Mouse (Mus musculus) urinary bladder, postnatal 4 days (tissue): ENCODE results near the gene Ier5l.

ENCODE experiments used
- DNase-seq, 2 experiments: peaks; one replicate each; pipeline ENCODE4 v3.0.0; 2021 to 2022; ENCODE audit warnings: low spot score in 2 of 2

Ier5l gene

DNA sequence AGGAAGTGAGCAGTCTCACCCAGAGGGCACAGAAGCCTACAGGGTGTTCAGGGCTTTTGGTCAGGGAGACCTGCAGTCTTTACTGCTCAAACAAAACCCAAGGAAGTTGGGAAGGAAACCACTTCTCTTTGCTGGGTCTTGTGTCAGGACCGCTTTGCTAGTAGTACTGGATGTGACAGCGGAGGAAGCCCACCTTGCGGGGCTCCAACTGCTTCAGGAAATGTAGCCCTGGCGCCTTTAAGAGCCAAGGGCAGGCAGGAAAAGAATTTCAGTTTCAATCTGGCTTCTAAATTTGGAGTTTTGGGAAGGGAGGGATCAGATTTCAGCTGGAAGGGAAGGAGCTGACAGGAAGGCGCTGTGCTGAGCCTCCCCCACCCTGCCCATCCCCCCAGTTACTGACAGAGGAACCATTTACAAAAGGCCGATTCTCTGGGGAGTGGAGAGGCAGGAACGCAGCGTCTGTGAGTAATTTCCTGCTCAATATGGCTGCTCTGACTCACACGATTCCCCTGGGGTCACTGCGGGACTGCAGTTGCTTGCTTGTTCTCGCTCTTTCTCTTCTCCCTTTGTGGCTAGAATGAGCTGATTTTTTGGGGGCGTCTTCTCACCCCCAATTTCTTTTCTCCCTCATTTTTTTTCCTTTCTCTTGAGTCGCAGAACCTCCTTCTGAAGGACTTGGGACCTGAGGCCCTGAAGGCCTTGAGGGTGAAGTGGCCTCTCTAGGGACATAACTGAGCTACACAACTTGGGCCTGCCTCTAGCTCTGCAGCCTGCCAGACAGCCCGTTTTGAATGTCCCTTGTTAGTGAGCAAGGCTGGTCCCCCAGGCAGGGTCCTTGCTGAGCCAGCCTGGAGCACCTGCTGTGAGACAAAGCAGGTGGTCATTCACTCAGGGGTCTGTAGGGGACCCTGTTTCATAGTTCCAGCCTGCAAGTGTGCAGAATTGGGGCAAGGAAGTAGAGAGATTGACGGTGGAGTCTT, 32.2 kb downstream of the Ier5l start:
- DNase-seq, result peak; percentile 72 to 75

DNA sequence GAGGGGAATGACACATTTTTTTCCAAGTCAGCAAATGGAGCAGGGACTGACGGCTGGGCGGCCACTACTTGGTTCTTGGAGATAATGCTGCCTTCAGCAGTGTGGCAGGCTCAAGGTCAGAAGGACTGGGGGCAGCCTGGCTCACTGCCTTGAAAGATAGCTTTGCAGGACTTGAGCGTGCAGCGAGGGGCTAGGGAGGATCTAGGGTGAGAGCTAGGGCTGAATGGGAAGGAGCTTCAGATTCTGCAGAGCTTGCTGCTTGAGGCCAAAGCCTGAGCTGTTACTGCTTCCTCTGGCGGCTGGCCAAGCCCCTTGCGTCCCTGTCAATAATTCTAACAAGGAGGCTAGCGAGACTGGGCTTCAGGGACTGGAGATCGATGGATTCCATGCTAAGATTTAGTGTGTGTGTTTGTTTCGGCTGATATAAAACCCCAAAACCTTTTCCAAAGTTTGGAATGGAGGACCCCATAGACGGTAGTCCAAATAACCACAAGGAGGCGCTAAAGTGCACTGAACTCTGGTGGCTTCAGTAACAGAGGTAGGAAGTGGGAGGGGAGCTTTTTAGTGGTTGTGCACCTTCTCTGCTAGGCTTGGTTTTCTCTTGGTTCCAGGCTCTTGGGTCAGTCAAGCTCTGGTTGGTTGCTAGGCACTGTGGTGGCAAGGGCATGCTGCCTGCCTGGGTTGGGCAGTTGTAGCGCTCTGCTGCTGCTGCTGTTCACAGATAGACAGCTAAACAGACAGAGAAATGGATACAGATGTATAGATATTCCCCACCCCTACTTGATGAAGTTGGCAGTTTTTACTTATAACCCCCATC, 33.1 kb downstream of the Ier5l start:
- peak; percentile 70 to 71 for DNase-seq

DNA sequence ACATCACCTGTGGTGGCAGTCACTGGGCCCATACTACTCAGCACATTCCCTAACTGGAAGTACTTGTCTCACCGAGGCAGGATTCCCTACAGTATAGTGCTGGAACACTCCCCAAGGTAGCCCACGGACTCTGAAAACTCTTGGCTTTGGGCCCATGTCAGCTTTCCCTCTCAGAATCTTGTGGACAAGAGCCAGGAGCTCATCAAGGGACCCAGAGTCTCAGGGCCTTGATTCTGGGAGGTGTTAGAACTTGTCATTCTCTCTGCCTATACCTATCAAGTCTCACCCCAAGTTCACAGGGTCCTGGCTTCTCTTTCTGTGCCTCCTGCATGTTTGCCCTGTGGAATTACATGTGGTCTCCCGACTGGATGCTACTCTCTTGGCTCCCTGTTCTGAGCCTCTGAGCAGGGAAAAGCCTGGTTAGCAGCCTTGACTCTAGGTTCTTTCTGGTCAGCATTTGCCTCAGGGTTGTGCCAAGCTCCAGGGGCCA, 33.8 kb downstream of the Ier5l start:
- no peak for DNase-seq

DNA sequence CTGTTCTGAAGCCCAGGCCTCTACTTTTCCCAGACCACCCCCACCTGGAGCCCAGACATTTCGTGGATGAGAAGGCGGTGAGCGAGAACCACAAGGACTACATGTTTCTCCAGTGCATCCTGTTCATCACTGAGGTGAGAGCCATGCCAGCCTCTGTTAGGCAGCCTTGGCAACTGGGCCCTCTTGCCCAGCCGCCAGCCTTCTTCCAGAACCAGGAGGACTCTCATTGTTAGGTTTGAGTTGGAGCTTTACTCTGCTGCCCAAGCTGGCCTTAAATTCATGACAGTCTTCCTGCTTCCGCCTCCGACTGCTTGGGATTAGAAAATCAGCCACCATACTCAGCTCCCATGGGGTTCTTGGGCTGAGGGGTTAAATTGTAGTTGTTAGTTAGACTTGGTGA, 34.4 kb downstream of the Ier5l start:
- no peak for DNase-seq

DNA sequence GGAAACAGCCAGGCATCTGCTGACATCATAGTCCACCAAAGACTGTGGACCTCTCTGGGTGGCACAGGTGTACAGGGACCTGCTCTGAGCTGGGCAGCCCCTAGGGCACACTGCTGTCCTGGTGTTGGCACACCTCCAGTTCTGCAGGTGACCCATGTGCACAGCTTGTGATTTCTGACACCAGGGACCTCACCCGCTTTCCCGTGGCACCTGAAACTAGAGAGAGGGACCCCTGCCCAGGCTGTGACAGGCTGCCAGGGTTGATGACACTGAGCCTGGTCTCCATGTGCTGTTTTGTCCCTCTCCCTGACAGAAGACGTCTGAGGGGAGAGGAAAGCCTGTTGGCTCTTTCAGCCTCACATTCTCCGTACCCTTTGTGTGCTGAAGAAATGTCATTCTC, 36.2 kb downstream of the Ier5l start:
- no peak for DNase-seq

DNA sequence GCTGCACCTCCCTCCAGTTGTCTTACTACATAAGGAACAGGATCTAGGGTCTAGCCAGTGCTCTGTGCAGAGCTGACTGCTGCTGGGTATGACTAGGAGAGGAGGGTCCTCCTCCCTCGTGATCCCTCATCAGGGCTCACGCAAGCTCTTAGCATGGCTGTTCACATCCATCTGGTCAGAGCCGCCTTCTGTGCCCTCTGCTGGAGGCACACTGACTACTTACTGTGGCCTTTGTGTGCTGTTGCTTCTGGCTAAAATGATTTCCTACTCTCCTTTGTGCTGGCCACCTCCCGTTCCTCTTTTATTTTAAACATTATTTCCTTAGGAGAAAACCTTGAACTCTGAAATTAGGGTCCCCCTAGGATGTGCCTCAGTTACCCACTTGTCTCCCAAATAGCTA, 37.2 kb downstream of the Ier5l start:
- DNase-seq, result no peak

DNA sequence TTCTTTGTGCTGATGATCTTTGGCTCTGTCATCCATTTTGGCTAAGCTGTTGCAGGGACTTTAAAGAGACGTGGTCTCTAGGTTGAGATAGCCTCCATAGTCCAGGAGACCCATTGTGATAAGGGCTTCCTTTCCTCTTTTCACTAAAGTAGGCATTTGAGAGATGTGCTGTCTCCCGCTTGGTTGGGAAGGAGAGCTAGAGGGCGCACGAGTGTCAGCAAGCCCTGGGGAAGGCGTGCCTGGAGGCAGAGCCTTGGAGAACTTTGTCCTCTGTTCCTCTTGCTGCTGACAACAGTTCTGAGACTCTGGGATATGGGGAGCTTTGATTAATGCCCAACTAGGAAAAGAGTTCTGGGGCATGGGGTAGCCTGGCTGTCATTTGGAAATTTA, 37.9 kb downstream of the Ier5l start:
- DNase-seq, result no peak

DNA sequence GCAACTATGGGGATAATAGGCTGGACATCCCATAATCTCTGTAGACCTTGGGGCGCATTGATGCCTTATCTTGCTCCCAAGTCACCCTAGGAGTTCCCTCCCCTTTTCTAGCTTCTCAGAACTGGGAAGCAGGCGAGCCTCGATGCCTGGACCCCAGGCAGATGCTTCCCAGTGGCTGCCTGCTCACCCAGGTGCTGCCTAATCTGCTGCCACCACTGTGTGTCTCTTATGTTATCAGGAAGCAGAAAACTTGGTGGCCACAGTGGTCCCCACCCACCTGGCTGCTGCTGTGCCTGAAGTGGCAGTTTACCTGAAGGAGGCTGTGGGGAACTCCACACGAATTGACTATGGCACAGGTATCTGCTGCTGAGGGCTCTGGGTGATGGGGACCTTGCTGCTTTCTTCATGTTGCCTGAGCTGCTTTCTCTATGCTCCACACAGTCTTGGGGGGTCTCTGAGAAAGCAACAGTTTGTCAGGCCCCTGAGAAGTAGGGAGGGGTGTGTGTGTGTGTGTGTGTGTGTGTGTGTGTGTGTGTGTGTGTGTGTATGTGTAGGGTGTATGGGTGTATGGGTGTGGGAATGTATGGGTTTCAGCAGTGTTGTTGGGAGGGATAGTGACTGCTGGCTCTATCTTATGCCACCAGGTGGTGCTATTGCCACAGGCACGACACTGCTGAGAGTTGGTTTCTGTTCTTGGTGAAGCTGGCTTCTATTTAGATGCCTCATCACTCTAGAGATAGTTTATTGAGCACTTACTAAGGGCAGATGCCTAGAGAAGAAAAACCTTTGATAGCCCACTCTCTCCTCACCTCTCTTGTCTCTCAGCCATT, 38.5 kb downstream of the Ier5l start:
- peak in 1 of 2 experiments; percentile 56 for DNase-seq

DNA sequence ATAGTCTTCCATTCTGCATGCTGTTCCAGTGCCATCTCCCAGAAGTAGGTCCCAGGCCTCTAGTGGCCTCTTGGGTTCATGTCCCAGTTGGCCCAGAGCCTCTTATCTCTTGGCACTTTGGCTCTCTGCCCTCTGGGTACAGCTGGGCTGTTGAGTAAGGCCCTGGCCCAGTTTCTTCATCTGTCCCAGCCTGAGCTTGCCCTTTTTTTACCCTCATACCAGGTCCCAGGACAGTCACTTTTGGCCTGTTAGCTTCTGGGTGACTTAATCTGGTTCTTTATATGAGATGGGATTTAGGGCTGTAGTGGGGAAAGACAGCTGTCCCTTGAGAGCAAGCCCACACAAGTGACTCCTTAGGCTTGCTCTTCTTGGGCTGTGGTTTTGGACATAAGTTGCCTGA, 44.9 kb downstream of the Ier5l start:
- DNase-seq, result no peak
